Mouse (Mus musculus): Measurements from ENCODE around the gene Gm9507. TPM values are rescaled to one million over a fixed set of nuclear protein-coding genes. Genes with fewer than 3 reads are reported as not detected.
"Not testable (repeated sequence)": the region's sequence is repeated elsewhere in the genome, so short reads cannot be mapped to it uniquely, and the experiment has no call there.

The Gm9507 gene
- polyA plus RNA-seq, 1 experiment from 2014 or later: not detected

GRCm38 (mm10) chr10:77819203-77819602, 7.6 kb upstream of the Gm9507 start:
- Histone ChIP-seq H3K4me1 (ENCODE audit: control insufficient read depth, insufficient read depth, low read length) (no peaks in the 10 kb centered on the region), H3K4me3 (ENCODE audit: low read depth, low read length) (no peak overlapping the region), H3K36me3 (replicated peaks; ENCODE audit: control insufficient read depth, insufficient read depth, low read depth, low read length) (no peaks in the 10 kb centered on the region), H3K9me3 (replicated peaks; ENCODE audit: control insufficient read depth, low read length) (no peaks in the 10 kb centered on the region), H3K27me3 (ENCODE audit: control insufficient read depth, insufficient read depth, low read length) (no peaks in the 10 kb centered on the region), H3K27ac (replicated peaks; ENCODE audit: low read depth, low read length) (no peak overlapping the region), H3K9ac (replicated peaks; ENCODE audit: low read length) (no peak overlapping the region), H3K4me2 (ENCODE audit: low read depth, low read length) (no peak overlapping the region)
- DNase-seq (ENCODE audit: low spot score) (peak; percentile 4), ATAC-seq (replicated peaks; ENCODE audit: insufficient number of reproducible peaks, low FRiP score, low TSS enrichment, low read depth) (no peak)
- WGBS: 34% methylated on average over 4 of the region's 4 CpGs

DNA sequence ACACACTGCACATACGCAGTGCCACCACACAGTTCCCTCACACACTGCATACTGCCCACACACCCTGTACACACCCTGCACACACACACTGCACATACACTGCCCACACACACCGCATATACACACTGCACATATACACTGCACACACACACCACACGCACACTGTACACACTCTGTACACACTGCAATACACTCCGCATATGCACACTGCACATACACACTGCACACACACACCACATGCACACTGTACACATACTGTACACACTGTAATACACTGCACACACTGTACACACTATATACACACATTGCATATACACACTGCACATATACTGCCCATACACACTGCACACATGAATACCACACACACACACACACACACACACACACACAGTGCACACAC, 6.9 kb upstream of the Gm9507 start:
- Histone ChIP-seq H3K4me1 (ENCODE audit: control insufficient read depth, insufficient read depth, low read length) (no peaks in the 10 kb centered on the region), H3K27me3 (ENCODE audit: control insufficient read depth, insufficient read depth, low read length) (no peaks in the 10 kb centered on the region), H3K36me3 (replicated peaks; ENCODE audit: control insufficient read depth, insufficient read depth, low read depth, low read length) (no peaks in the 10 kb centered on the region), H3K9ac (replicated peaks; ENCODE audit: low read length) (no peak overlapping the region), H3K4me2 (ENCODE audit: low read depth, low read length) (no peak overlapping the region), H3K9me3 (replicated peaks; ENCODE audit: control insufficient read depth, low read length) (no peaks in the 10 kb centered on the region), H3K27ac (replicated peaks; ENCODE audit: low read depth, low read length) (no peak overlapping the region), H3K4me3 (ENCODE audit: low read depth, low read length) (no peak overlapping the region)
- 0 out of 2 replicates have a peak, but pooled peaks have one; percentile 16 for ATAC-seq (replicated peaks; ENCODE audit: insufficient number of reproducible peaks, low FRiP score, low TSS enrichment, low read depth)
- no peak for DNase-seq (ENCODE audit: low spot score)
- WGBS: 93% methylated on average over 4 of the region's 4 CpGs

- DNase-seq (ENCODE audit: low spot score) (peak; percentile 50), ATAC-seq (replicated peaks; ENCODE audit: insufficient number of reproducible peaks, low FRiP score, low TSS enrichment, low read depth) (0 out of 2 replicates have a peak, but pooled peaks have one; percentile 60)
- Histone ChIP-seq H3K9ac (replicated peaks; ENCODE audit: low read length) (no peak overlapping the region), H3K4me1 (ENCODE audit: control insufficient read depth, insufficient read depth, low read length) (no peaks in the 10 kb centered on the region), H3K4me3 (ENCODE audit: low read depth, low read length) (no peak overlapping the region), H3K4me2 (ENCODE audit: low read depth, low read length) (no peak overlapping the region), H3K27ac (replicated peaks; ENCODE audit: low read depth, low read length) (no peak overlapping the region), H3K27me3 (ENCODE audit: control insufficient read depth, insufficient read depth, low read length) (no peaks in the 10 kb centered on the region), H3K9me3 (replicated peaks; ENCODE audit: control insufficient read depth, low read length) (no peaks in the 10 kb centered on the region), H3K36me3 (replicated peaks; ENCODE audit: control insufficient read depth, insufficient read depth, low read depth, low read length) (no peaks in the 10 kb centered on the region)
- 32% methylated on average over 5 of the region's 5 CpGs for WGBS
Observed at GRCm38 (mm10) chr10:77815514-77815913, 3.9 kb upstream of the Gm9507 start.

DNA sequence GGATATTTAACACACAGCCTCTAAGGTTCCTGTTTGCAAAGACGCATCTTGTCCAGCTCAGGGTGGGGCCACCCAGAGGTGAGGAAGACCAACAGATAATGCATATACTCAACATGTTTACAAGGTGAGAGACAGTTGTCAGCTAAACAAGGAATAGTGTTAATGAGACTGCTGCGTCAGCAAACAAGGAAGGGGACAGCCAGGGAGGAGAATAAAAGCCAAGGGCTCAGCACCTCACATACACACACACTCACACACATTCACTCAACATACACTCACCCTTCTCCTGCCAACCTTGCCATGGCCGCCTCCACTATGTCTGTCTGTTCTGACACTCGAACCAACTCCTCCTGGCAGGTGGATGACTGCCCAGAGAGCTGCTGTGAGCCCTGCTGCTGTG, 2.7 kb upstream of the Gm9507 start, which contains the start of gene Gm2696:
Gm2696 (plus strand) TSS at position 301 of the 400 bp plus-strand sequence.
- Histone ChIP-seq H3K9me3 (replicated peaks; ENCODE audit: control insufficient read depth, low read length) (no peaks in the 10 kb centered on the region), H3K27me3 (ENCODE audit: control insufficient read depth, insufficient read depth, low read length) (no peaks in the 10 kb centered on the region), H3K4me1 (ENCODE audit: control insufficient read depth, insufficient read depth, low read length) (no peaks in the 10 kb centered on the region), H3K4me3 (ENCODE audit: low read depth, low read length) (no peak within 1 kb of the TSS), H3K4me2 (ENCODE audit: low read depth, low read length) (no peak within 1 kb of the TSS), H3K36me3 (replicated peaks; ENCODE audit: control insufficient read depth, insufficient read depth, low read depth, low read length) (no peaks in the 10 kb centered on the region), H3K9ac (replicated peaks; ENCODE audit: low read length) (no peak within 1 kb of the TSS), H3K27ac (replicated peaks; ENCODE audit: low read depth, low read length) (no peak within 1 kb of the TSS)
- WGBS: 54% methylated on average over 4 of the region's 4 CpGs
- ATAC-seq (replicated peaks; ENCODE audit: insufficient number of reproducible peaks, low FRiP score, low TSS enrichment, low read depth) (no peak), DNase-seq (ENCODE audit: low spot score) (no peak)

DNA sequence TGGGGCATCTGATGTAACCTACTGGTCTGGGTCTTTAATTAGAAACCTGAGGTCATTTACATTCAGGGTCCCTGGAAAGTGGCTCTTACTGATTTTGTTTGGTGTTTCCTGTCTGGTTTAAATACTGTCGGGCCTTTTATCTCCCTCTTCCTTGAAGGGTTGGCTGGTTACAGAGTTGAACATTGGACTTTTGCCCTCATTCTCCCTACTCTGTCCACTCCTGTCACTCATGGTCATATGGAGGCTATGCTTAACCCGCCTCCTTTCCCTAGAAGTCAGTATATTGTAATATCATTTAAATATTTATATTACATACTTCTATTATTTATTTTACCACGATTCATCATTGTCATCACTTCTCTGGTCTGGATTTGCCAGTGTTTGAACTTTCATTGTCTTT, 7.5 kb downstream of the Gm9507 start:
- Histone ChIP-seq H3K27me3 (ENCODE audit: control insufficient read depth, insufficient read depth, low read length) (no peaks in the 10 kb centered on the region), H3K9ac (replicated peaks; ENCODE audit: low read length) (no peak overlapping the region), H3K9me3 (replicated peaks; ENCODE audit: control insufficient read depth, low read length) (no peaks in the 10 kb centered on the region), H3K4me1 (ENCODE audit: control insufficient read depth, insufficient read depth, low read length) (no peaks in the 10 kb centered on the region), H3K4me2 (ENCODE audit: low read depth, low read length) (no peak overlapping the region), H3K36me3 (replicated peaks; ENCODE audit: control insufficient read depth, insufficient read depth, low read depth, low read length) (no peaks in the 10 kb centered on the region), H3K27ac (replicated peaks; ENCODE audit: low read depth, low read length) (no peak overlapping the region), H3K4me3 (ENCODE audit: low read depth, low read length) (no peak overlapping the region)
- ATAC-seq (replicated peaks; ENCODE audit: insufficient number of reproducible peaks, low FRiP score, low TSS enrichment, low read depth) (no peak), DNase-seq (ENCODE audit: low spot score) (no peak)
- 82% methylated on average over 3 of the region's 3 CpGs for WGBS

DNA sequence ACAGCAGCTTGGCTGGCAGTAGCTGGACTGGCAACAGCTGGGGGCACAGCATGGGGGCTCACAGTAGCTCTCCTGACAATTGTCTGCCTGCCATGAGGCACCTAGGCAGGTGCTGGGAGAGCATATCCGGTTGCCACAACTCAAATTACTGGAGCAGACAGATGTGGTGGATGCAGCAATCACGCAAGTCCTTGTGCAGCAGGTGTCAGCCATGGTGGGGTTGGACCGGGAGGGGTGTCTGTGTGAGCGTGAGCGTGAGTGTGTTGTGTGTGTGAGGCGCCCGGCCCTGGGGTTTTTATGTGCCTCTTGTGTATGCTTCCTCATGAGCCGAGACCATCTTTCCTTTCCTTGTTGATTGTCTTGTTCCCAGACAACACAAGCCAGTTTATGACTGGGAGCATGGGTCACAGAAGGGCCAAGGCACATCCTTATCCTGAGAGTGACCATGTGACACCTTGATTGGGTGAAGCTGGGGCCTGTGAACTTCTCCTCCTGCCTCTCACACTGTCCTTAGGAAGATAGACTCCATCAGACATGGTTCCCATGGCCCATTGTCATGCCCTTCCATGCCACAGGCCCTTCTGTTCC, 12.6 kb downstream of the Gm9507 start, which contains the start of gene Gm19668:
Gm19668 (minus strand) TSS at position 213 of the 588 bp plus-strand sequence.
- no peaks in the 10 kb centered on the region for H3K4me1 ChIP-seq (ENCODE audit: control insufficient read depth, insufficient read depth, low read length)
- WGBS: 53% methylated on average over 8 of the region's 8 CpGs
- H3K27ac ChIP-seq (replicated peaks; ENCODE audit: low read depth, low read length): no peak within 1 kb of the TSS
- no peaks in the 10 kb centered on the region for H3K27me3 ChIP-seq (ENCODE audit: control insufficient read depth, insufficient read depth, low read length)
- no peak for DNase-seq (ENCODE audit: low spot score)
- no peak for ATAC-seq (replicated peaks; ENCODE audit: insufficient number of reproducible peaks, low FRiP score, low TSS enrichment, low read depth)
- no peak within 1 kb of the TSS for H3K4me2 ChIP-seq (ENCODE audit: low read depth, low read length)
- no peak within 1 kb of the TSS for H3K4me3 ChIP-seq (ENCODE audit: low read depth, low read length)
- no peak within 1 kb of the TSS for H3K9ac ChIP-seq (replicated peaks; ENCODE audit: low read length)
- no peaks in the 10 kb centered on the region for H3K9me3 ChIP-seq (replicated peaks; ENCODE audit: control insufficient read depth, low read length)
- H3K36me3 ChIP-seq (replicated peaks; ENCODE audit: control insufficient read depth, insufficient read depth, low read depth, low read length): no peaks in the 10 kb centered on the region

- H3K9ac ChIP-seq (replicated peaks; ENCODE audit: low read length); ATAC-seq (replicated peaks; ENCODE audit: insufficient number of reproducible peaks, low FRiP score, low TSS enrichment, low read depth); H3K36me3 ChIP-seq (replicated peaks; ENCODE audit: control insufficient read depth, insufficient read depth, low read depth, low read length); DNase-seq (ENCODE audit: low spot score); H3K4me3 ChIP-seq (ENCODE audit: low read depth, low read length); H3K4me2 ChIP-seq (ENCODE audit: low read depth, low read length); H3K27ac ChIP-seq (replicated peaks; ENCODE audit: low read depth, low read length); H3K27me3 ChIP-seq (ENCODE audit: control insufficient read depth, insufficient read depth, low read length); H3K4me1 ChIP-seq (ENCODE audit: control insufficient read depth, insufficient read depth, low read length); H3K9me3 ChIP-seq (replicated peaks; ENCODE audit: control insufficient read depth, low read length): not testable (repeated sequence)
- WGBS: 53% methylated on average over 2 of the region's 3 CpGs
Observed at GRCm38 (mm10) chr10:77798164-77798920, 13.3 kb downstream of the Gm9507 start.

GRCm38 (mm10) chr10:77797677-77798076, 14.0 kb downstream of the Gm9507 start:
- H3K4me2 ChIP-seq (ENCODE audit: low read depth, low read length): no peak overlapping the region
- no peaks in the 10 kb centered on the region for H3K9me3 ChIP-seq (replicated peaks; ENCODE audit: control insufficient read depth, low read length)
- ATAC-seq (replicated peaks; ENCODE audit: insufficient number of reproducible peaks, low FRiP score, low TSS enrichment, low read depth): no peak
- H3K4me1 ChIP-seq (ENCODE audit: control insufficient read depth, insufficient read depth, low read length): no peaks in the 10 kb centered on the region
- H3K27me3 ChIP-seq (ENCODE audit: control insufficient read depth, insufficient read depth, low read length): no peaks in the 10 kb centered on the region
- H3K36me3 ChIP-seq (replicated peaks; ENCODE audit: control insufficient read depth, insufficient read depth, low read depth, low read length): no peaks in the 10 kb centered on the region
- no peak overlapping the region for H3K9ac ChIP-seq (replicated peaks; ENCODE audit: low read length)
- no peak overlapping the region for H3K4me3 ChIP-seq (ENCODE audit: low read depth, low read length)
- no peak for DNase-seq (ENCODE audit: low spot score)
- no peak overlapping the region for H3K27ac ChIP-seq (replicated peaks; ENCODE audit: low read depth, low read length)
- WGBS: 16% methylated on average over 3 of the region's 3 CpGs
